ENCODE assay signal across 20 mouse cellular contexts in genomic region chr5:142953641-142954040, GRCm38 (mm10). TPM values are rescaled to one million over a fixed set of nuclear protein-coding genes. Genes with fewer than 3 reads are reported as not detected.
"Had no signal": no experiment of that assay in that cellular context is flagged by ENCODE, and none has a peak within 500 bp of the region (broad histone marks: within the 10 kb centered on the region; RNA-seq: fewer than 3 reads in every experiment).

No protein-coding gene starts in this region.

- H3K9ac ChIP-seq: lung, embryonic 14.5 days; neural tube, embryonic 13.5 days; neural tube, embryonic 15.5 days; stomach, embryonic 15.5 days had no signal

- H3K4me3 ChIP-seq: myocyte; neural tube, embryonic 13.5 days; neural tube, embryonic 15.5 days; stomach, embryonic 15.5 days had no signal

- H3K27me3 ChIP-seq: neural tube, embryonic 13.5 days; neural tube, embryonic 15.5 days; stomach, embryonic 15.5 days had no signal

- H3K36me3 ChIP-seq: neural tube, embryonic 13.5 days; neural tube, embryonic 15.5 days; stomach, embryonic 15.5 days had no signal

- ATAC-seq: midbrain, embryonic 16.5 days had no signal

- H3K27ac ChIP-seq: neural tube, embryonic 13.5 days; neural tube, embryonic 15.5 days; stomach, embryonic 15.5 days; stomach, postnatal 0 days had no signal

- DNase-seq: lung, adult 18-20 months; lung, embryonic 14.5 days; lung, postnatal 10 days; lung, postnatal 4 days; midbrain, embryonic 14.5 days; retina, postnatal 1 day; right cerebral cortex, adult 18-20 months; right cerebral cortex, postnatal 25 days; right cerebral cortex, postnatal 4 days; thymus, adult 2 months; thymus, postnatal 25 days; thymus, postnatal 4 days had no signal

- H3K4me2 ChIP-seq: lung, embryonic 14.5 days; midbrain, embryonic 11.5 days; neural tube, embryonic 13.5 days; neural tube, embryonic 15.5 days; stomach, embryonic 15.5 days had no signal

- H3K9me3 ChIP-seq: neural tube, embryonic 13.5 days; neural tube, embryonic 15.5 days; stomach, embryonic 15.5 days had no signal

- H3K4me1 ChIP-seq: neural tube, embryonic 13.5 days; neural tube, embryonic 15.5 days had no signal

RNA-seq across cellular contexts. Expression of gene Fscn1, which starts 6.5 kb away (rescaled TPM):
- total RNA-seq: megakaryocyte-erythroid progenitor cell, adult 5-6 weeks had no signal
